Mouse (Mus musculus): ENCODE data around the gene Casz1. TPM values are rescaled to one million over a fixed set of nuclear protein-coding genes. Genes with fewer than 3 reads are reported as not detected.

Gene Casz1
- polyA plus RNA-seq, 1 experiment from 2014 or later: 5.6 TPM

- no peak overlapping the region for H3K4me2 ChIP-seq (replicated peaks; ENCODE audit: low read depth)
- H3K27ac ChIP-seq (ENCODE audit: low read depth, low read length): no peak overlapping the region
- H3K27me3 ChIP-seq (replicated peaks; ENCODE audit: control insufficient read depth, insufficient read depth, low read length): peaks cover 49% of the 10 kb centered on the region
- H3K9me3 ChIP-seq (ENCODE audit: control insufficient read depth): no peaks in the 10 kb centered on the region
- 79% methylated on average over 7 of the region's 7 CpGs for WGBS
- H3K36me3 ChIP-seq (ENCODE audit: control insufficient read depth, insufficient read depth): no peaks in the 10 kb centered on the region
- H3K4me1 ChIP-seq (replicated peaks; ENCODE audit: control insufficient read depth, insufficient read depth, low read length): peaks cover 4% of the 10 kb centered on the region; the same call in 1 of the 2 replicates
- TF ChIP-seq CTCF (IDR thresholded peaks at IDR 0.05; ENCODE audit: low read depth): no peak
- H3K9ac ChIP-seq (ENCODE audit: low read depth, low read length): no peak overlapping the region
- H3K4me3 ChIP-seq (ENCODE audit: low read depth, low read length): no peak overlapping the region
- ATAC-seq: no peak
Measured at GRCm38 (mm10) chr4:148781516-148781915, 22.7 kb upstream of the Casz1 start.

- Histone ChIP-seq H3K27ac (ENCODE audit: low read depth, low read length) (no peak overlapping the region), H3K4me1 (replicated peaks; ENCODE audit: control insufficient read depth, insufficient read depth, low read length) (peaks cover 4% of the 10 kb centered on the region; the same call in 1 of the 2 replicates), H3K9me3 (ENCODE audit: control insufficient read depth) (no peaks in the 10 kb centered on the region), H3K36me3 (ENCODE audit: control insufficient read depth, insufficient read depth) (no peaks in the 10 kb centered on the region), H3K4me3 (ENCODE audit: low read depth, low read length) (no peak overlapping the region), H3K4me2 (replicated peaks; ENCODE audit: low read depth) (no peak overlapping the region), H3K27me3 (replicated peaks; ENCODE audit: control insufficient read depth, insufficient read depth, low read length) (peaks cover 49% of the 10 kb centered on the region), H3K9ac (ENCODE audit: low read depth, low read length) (no peak overlapping the region)
- ATAC-seq: no peak
- TF ChIP-seq CTCF (IDR thresholded peaks at IDR 0.05; ENCODE audit: low read depth): no peak
- 73% methylated on average over 6 of the region's 6 CpGs for WGBS
Measured at GRCm38 (mm10) chr4:148782880-148783279, 21.3 kb upstream of the Casz1 start.

- 58% methylated on average over 6 of the region's 6 CpGs for WGBS
- H3K9ac ChIP-seq (ENCODE audit: low read depth, low read length): no peak overlapping the region
- peaks cover 45% of the 10 kb centered on the region for H3K27me3 ChIP-seq (replicated peaks; ENCODE audit: control insufficient read depth, insufficient read depth, low read length)
- peaks cover 4% of the 10 kb centered on the region; the same call in 1 of the 2 replicates for H3K4me1 ChIP-seq (replicated peaks; ENCODE audit: control insufficient read depth, insufficient read depth, low read length)
- no peak for ATAC-seq
- no peak overlapping the region for H3K27ac ChIP-seq (ENCODE audit: low read depth, low read length)
- H3K4me3 ChIP-seq (ENCODE audit: low read depth, low read length): no peak overlapping the region
- no peaks in the 10 kb centered on the region for H3K36me3 ChIP-seq (ENCODE audit: control insufficient read depth, insufficient read depth)
- H3K4me2 ChIP-seq (replicated peaks; ENCODE audit: low read depth): no peak overlapping the region
- TF ChIP-seq CTCF (IDR thresholded peaks at IDR 0.05; ENCODE audit: low read depth): no peak
- H3K9me3 ChIP-seq (ENCODE audit: control insufficient read depth): no peaks in the 10 kb centered on the region
Measured at GRCm38 (mm10) chr4:148783760-148784159, 20.5 kb upstream of the Casz1 start.

- no peak overlapping the region; the same call in 1 of the 2 replicates for H3K4me2 ChIP-seq (replicated peaks; ENCODE audit: low read depth)
- no peaks in the 10 kb centered on the region for H3K9me3 ChIP-seq (ENCODE audit: control insufficient read depth)
- no peak overlapping the region for H3K27ac ChIP-seq (ENCODE audit: low read depth, low read length)
- peaks cover 4% of the 10 kb centered on the region; the same call in 1 of the 2 replicates for H3K4me1 ChIP-seq (replicated peaks; ENCODE audit: control insufficient read depth, insufficient read depth, low read length)
- no peaks in the 10 kb centered on the region for H3K36me3 ChIP-seq (ENCODE audit: control insufficient read depth, insufficient read depth)
- peak; percentile 44 for ATAC-seq
- no peak overlapping the region for H3K4me3 ChIP-seq (ENCODE audit: low read depth, low read length)
- 47% methylated on average over 6 of the region's 6 CpGs for WGBS
- no peak overlapping the region for H3K9ac ChIP-seq (ENCODE audit: low read depth, low read length)
- peaks cover 55% of the 10 kb centered on the region for H3K27me3 ChIP-seq (replicated peaks; ENCODE audit: control insufficient read depth, insufficient read depth, low read length)
- TF ChIP-seq CTCF (IDR thresholded peaks at IDR 0.05; ENCODE audit: low read depth): no peak
Measured at GRCm38 (mm10) chr4:148785053-148785567, 19.1 kb upstream of the Casz1 start.

DNA sequence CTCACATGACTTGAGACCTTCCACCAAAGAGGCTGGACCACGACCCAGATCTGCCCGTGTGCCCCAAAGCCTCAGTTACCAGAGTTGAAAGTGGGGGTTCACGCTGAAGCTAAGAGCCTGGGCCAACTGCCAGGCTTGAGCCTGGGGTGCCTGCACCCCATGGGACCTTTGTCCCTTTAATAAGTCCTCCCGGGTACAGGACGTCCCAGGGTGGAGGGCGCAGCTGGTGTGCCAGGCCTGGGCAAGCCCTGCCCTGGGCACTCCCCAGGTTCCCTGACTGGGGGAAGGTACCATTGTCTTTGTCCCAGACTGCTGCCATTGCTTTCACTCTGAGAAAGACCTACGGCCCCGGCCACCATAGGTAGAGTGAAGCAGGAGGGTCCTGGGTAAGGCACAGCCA is 18.2 kb upstream of the Casz1 start:
- no peak overlapping the region for H3K4me3 ChIP-seq (ENCODE audit: low read depth, low read length)
- no peak for TF ChIP-seq CTCF (IDR thresholded peaks at IDR 0.05; ENCODE audit: low read depth)
- ATAC-seq: peak; percentile 93
- WGBS: 53% methylated on average over 8 of the region's 8 CpGs
- H3K4me1 ChIP-seq (replicated peaks; ENCODE audit: control insufficient read depth, insufficient read depth, low read length): peaks cover 4% of the 10 kb centered on the region; the same call in 1 of the 2 replicates
- H3K9me3 ChIP-seq (ENCODE audit: control insufficient read depth): no peaks in the 10 kb centered on the region
- H3K36me3 ChIP-seq (ENCODE audit: control insufficient read depth, insufficient read depth): no peaks in the 10 kb centered on the region
- H3K4me2 ChIP-seq (replicated peaks; ENCODE audit: low read depth): peak overlapping the region; percentile 13; the same call in 1 of the 2 replicates
- H3K27me3 ChIP-seq (replicated peaks; ENCODE audit: control insufficient read depth, insufficient read depth, low read length): peaks cover 56% of the 10 kb centered on the region
- H3K9ac ChIP-seq (ENCODE audit: low read depth, low read length): no peak overlapping the region
- no peak overlapping the region for H3K27ac ChIP-seq (ENCODE audit: low read depth, low read length)

- ATAC-seq: 0 out of 2 replicates have a peak, but pooled peaks have one; percentile 5
- H3K27me3 ChIP-seq (replicated peaks; ENCODE audit: control insufficient read depth, insufficient read depth, low read length): peaks cover 46% of the 10 kb centered on the region
- no peak overlapping the region for H3K4me2 ChIP-seq (replicated peaks; ENCODE audit: low read depth)
- no peak for TF ChIP-seq CTCF (IDR thresholded peaks at IDR 0.05; ENCODE audit: low read depth)
- no peaks in the 10 kb centered on the region for H3K36me3 ChIP-seq (ENCODE audit: control insufficient read depth, insufficient read depth)
- H3K4me3 ChIP-seq (ENCODE audit: low read depth, low read length): no peak overlapping the region
- H3K9ac ChIP-seq (ENCODE audit: low read depth, low read length): no peak overlapping the region
- WGBS: 67% methylated on average over 8 of the region's 8 CpGs
- no peak overlapping the region for H3K27ac ChIP-seq (ENCODE audit: low read depth, low read length)
- no peaks in the 10 kb centered on the region for H3K9me3 ChIP-seq (ENCODE audit: control insufficient read depth)
- no peaks in the 10 kb centered on the region for H3K4me1 ChIP-seq (replicated peaks; ENCODE audit: control insufficient read depth, insufficient read depth, low read length)
Measured at GRCm38 (mm10) chr4:148790940-148791339, 13.3 kb upstream of the Casz1 start.

Measured in intestine, postnatal 0 days (tissue).